Mouse (Mus musculus): Measurements from ENCODE around the gene Ap3m1.

Ap3m1 gene

DNA sequence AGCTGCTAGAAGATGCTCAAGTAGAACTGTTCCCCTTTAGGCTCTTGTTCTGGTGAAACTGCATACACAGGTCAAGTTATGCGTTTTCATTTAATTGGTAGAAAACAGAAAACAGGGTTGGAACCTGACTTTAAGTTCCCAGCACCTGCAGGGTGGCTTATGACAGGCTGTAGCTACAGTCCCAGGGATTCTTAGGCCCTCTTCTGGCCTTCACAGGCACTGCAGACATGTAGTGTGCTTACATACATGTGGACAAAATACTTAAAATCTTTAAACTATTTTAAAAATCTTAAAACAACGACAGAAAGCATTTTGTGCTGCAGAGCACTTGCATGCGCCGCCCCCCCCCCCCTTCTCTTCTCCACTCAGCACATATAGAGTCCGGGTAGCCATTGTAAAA is 17.3 kb upstream of the Ap3m1 start:
- no peak for DNase-seq (ENCODE audit: low read depth, low spot score)

DNA sequence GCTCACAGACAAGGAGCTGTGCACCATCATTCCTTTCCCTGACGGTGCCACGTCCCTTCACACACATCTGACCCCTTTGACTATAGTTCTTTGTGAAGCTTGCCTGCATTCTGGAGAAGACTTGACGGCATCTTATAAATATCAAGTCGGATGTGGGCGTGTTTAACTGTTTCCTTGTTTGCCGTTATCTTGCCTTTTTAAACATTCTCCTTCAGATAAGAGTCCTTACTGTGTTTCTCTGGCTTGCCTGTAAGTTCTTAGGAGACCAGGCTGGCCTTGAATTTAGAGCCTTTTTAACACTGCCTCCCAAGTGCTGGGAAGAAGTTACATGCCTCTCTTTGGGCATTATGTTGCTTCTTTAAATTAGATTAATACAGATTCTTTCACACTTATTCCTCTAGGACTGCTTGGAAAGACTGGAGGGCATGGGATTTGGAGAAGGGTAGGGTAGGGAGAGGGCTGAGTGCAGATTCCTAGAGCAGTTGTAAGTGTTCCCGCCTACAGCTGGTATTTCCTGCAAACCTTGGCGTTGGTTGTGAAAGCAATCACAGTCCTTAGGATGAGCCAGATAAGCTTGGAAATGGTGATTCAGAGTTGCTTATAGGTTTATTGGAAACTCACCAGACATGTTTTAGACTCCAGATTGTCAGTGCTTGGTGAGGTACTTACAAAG is 13.3 kb upstream of the Ap3m1 start:
- DNase-seq (ENCODE audit: low read depth, low spot score) = no peak

DNA sequence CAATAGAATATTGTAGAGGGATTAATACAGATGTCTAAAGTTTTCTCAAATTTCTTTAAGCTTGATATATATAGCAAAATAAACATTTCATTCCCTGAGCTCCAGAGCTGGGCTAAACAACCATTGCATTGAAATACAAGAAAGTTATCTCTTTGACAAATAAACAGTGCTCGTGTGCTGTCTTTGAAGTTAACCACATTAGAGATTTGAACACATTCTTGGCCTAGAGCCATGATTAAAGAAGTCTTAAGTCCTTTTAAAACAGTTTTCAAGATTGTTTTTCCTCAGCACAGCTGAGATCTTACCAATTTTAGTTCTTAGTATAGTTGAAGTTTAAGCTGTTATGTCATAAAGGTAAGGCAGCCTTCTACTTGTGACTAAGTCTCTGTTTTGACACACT is 12.0 kb upstream of the Ap3m1 start:
- DNase-seq (ENCODE audit: low read depth, low spot score) = no peak

DNA sequence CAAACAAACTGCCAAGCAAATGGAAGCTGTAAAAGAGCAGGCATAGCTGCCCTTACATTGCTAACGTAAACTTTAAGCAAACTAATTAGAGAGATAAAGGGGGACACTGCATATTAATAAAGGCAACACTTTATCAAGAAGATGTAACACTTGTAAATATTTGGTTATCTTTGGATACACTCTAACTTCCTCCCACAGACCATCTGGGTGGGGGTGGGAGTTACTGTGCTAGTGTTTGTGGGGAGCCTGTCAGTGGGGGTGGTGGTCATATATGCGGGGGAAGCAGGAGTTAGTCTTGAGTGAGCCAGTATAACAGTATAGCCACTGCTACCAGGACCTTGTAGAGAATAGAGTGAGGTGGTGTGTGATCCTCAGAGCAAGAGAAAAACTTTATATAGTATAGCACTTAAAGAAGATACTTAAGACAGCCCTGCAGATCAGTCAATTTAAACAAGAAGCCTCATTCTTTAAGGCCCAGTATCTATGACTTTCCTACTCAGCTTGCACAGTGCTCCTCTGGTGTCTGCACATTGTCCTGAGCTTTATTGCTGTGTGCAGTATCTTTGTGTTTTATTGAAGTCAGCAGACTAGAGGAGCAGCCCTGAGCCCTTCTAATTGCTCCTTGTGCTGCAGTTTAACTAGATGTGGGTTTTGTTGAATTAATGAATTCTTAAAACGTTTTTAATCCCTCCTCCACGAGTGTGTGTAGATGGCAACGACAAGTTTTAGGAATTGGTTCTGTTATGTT is 10.6 kb upstream of the Ap3m1 start:
- DNase-seq (ENCODE audit: low read depth, low spot score) = no peak

DNA sequence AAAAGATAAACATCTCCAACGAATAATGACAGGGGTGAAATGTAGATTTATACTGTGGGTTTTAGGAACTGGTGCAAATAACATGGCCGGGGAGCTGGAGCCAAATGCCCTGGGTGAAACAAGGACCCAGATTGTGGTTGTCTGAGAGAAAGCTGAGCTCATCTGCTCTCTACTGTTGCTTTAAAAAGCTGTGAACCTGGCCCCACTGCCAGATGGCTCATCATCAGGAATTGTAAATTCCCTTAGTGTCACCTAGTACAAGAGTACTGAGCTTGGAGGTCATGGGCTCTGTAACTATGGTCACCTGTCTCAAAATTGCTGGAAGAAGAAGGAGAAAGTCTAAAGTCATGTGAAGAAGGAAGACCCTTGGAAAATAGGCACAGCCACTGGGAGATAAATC is 6.7 kb upstream of the Ap3m1 start:
- DNase-seq (ENCODE audit: low read depth, low spot score) = no peak

DNA sequence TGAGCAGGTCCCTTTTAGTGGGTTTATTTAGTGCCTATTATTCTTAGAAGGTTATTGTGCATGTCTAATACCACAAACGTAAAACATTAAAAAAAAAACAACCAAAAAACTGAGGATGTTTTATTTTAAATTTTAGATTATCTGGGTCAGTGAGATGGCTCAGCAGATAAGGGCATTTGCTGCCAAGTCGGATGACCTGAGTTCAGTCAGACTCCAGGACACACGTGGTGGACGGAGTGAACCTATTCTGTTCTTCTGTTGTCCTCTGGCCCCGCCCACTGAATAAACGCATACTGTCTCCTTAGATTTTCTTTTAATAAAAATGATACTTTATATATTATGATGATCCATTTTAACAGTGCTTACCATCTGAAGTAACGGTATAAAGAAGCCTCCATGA is 1.3 kb upstream of the Ap3m1 start:
- DNase-seq (ENCODE audit: low read depth, low spot score) = no peak

DNA sequence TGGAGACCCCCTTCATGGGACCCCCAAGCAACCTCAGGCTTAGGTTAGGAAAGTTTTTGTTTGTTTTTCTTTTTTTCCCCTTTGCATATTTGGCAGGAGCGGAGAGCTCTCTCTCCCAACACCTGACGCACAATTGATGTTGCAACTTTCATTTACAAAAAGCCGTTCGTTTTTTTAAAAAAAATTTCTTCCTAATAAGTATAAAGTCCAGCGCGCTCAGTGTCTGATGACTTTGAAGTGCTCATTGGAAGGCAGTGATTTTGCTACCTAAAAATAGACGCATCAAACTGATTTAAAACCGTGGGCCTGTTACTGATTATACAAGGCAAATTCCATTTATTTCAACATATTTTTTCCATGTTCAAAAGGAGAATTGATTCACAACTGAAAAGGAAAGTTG is 843 bp upstream of the Ap3m1 start:
- no peak for DNase-seq (ENCODE audit: low read depth, low spot score)

DNA sequence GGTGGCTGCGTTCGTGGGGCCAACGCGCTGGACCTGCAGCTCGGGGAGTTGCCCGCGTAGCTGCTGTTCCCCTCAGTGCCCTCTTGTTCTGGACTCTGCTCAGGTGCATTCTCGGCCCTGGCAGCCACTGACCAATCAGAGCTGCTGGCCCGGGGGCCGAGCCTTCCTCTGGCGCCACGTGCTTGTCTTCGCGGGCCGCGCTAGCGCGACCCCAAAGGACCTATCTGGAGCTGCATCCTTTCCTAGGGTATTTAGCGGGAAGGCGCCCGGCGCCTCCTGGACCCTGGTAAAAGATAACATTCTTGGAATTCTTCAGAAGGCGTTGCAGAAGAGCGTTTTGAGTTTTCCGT is 448 bp upstream of the Ap3m1 start:
- DNase-seq (ENCODE audit: low read depth, low spot score) = peak; percentile 59

DNA sequence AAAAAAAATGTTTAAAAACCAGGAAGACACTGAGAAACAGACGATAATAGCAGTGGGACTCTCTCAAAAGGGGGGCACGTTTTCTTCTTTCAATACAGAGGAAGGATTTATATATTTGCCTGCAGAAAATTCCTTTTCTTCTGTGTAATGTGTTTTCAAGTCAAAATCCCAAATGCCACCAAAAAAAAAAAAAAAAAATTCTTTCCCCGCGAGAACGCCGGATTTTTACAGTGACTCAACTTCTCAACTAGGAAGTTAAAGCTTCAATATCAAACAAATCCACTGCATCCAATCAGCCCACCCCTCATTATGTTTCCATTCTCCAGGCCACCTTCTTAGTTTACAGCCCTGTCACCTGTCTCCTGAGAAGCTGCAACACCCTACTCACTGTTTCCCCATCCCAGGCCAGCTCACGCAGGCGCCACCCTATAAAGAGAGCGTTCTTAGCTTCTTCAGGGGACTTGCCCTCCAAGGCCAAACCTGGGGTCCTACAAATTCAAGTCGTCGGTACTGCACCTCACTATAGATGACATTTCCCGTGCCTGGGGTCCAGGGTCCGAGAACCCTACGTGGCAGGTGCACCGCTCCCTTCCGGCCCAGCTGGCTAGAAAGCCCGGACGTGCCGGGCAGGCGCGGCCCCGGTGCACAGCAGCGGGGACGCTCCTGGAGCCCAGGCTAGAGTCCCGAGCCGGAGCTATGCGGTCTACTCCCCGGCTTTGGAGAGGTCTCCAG is 762 bp downstream of the Ap3m1 start:
- DNase-seq (ENCODE audit: low read depth, low spot score) = no peak

DNA sequence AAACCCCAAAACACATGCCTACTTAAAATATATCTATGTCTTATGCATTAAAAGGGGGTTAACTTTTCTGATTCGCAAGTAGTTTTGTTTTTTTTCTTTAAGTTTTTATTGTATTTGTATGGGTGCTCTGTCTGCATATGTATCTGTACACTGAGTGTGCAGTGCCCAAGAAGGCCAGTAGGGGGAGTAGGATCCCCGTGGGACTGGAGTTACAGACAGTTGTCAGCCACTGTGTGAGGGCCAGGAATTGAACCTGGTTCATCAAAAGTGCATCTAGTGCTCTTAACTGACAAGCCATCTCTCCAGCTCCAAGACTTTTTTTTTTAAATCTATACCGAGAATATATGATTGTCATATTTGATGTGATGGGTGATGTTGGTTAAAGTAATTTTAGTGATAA is 1.6 kb downstream of the Ap3m1 start:
- no peak for DNase-seq (ENCODE audit: low read depth, low spot score)

DNA sequence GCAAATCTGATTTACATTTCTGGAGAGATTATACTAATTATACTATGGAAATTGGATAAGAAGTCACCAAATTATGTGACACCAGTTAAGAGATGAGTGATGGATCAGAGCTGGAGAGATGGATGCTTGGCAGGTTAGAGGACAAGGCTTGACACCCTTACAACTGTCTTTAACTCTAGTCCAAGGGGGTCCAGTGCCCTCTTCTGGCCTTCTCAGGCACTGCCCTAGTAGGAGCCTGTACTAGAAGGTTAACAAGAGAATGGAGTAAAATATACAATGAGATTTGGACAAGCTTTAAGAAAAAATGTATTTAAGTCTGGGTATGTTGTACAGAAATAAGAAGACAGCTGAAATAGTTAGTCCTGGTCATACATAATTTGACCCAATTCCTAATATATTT is 3.4 kb downstream of the Ap3m1 start:
- DNase-seq (ENCODE audit: low read depth, low spot score) = no peak

DNA sequence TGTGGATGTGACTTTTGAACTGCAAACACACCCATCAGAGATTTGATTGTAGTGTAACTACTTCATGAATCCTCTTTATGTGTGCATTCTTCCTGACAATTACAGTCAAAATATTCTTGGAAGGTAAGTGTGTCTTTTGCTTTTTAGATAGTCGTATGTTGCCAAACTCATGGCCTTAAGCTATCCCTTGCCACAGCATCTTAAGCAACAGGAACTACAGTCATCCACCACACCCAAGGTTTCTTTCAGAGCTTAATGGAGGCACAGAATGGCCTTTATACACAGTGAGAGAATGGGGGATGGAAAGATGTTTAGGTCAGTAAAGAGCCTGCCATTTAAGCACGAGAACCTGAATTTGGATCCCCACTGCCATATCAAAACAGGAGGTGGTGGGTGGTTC is 4.5 kb downstream of the Ap3m1 start:
- no peak for DNase-seq (ENCODE audit: low read depth, low spot score)

DNA sequence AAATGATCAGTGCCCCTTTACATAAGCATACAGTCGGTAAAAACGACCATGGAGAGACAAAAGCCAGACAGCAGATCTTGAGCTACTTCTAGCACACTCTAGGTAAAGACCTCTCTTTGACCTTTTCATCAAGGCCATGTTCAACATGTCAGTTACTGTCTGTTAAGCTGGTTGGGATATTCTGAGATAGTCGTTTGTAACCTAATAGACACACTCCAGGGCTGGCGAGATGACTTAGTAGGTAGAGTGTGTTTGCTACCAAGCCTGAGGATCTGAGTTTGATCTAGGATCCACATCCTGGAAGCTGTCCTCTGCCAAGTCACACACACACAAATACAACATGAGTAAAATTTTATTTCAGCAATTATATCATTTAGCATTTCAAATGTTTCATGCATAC is 12.7 kb downstream of the Ap3m1 start:
- DNase-seq (ENCODE audit: low read depth, low spot score) = no peak

DNA sequence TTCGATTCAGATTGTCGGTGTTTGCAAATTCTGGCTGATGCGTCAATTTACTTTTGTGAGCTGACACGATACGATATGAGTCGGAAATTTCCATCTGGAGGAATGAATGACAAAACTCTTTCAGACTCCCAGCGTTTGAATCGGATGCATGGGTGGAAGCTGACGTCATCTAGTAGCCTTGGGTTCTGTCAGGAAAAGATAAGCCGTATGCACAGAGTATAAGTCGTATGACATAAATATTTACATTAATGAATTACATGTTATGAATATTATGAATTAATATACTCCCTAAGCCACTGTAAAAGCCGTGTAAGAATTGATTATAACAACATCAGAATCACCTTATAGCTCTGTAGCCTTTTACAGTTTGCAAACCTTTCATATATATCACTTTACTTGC is 13.2 kb downstream of the Ap3m1 start:
- DNase-seq (ENCODE audit: low read depth, low spot score) = no peak

DNA sequence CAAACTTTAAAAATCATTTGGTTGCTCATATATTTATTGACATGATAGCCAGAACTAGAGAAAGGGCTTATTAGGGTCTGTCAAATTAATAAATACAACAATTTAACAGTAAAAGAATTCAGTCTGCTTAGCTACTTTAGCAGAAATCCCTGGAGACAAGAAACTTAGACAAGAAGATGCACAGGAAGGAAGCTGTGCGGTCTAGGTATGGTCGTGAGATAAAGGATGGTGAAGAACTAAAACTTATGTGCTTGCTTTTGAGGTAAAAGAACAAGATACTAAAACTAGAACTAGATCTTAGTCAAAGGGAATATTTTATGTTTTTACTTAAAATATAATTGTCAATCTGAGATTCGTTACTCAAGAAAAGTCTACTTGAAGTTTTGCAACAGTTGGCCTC is 17.5 kb downstream of the Ap3m1 start:
- no peak for DNase-seq (ENCODE audit: low read depth, low spot score)

DNA sequence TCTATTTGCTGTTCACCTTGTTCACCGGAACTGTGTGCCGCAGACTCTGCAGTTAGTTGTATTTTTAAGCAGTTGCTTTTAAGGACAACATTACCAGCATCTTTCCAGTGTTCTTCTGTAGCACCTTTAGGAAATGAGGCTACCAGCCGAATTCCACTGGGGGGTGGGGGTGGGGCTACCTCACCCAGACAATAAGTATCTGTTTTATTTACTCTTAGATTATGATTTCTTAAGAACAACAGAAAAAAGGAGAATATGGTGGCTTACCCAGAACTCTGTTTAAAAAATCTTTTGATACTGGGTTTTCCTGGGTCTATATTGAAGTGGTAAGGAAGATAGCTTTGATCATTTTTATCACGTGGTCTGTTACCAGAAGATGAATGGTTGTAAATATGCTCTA is 18.0 kb downstream of the Ap3m1 start:
- no peak for DNase-seq (ENCODE audit: low read depth, low spot score)

DNA sequence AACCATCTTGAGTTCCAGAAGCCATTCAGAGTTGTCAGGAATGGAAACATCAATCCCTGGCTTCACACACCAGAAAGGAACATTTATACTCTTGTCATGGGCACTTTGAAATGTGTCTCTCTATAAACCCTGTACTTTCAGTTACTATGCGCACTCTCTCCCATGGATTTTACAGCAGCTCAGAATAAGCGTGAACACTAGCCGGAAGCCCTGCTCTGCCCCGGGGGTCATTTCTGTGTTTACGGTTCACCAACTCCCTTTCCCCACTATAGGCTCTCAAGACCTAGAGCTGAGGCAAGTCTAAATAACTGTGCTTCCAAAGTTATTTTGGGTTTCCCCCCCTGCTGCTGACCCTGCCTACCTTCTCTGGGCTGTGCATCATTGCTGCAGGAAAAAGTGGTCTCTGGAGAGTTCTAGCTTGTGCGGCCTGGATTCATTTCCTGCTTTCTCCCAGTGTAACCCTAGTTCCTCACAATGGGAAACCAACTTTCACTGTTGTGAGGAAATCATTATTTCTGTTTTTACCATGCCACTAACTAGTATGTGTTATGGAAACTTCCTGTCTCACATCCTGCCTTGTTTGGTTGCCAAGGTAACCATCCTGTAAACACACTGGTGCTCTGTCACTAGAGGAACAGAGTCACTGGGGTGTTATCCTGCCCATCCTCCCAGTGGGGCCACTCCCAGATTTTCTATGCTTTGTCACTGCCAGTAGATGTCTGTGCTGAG is 20.4 kb downstream of the Ap3m1 start:
- peak; percentile 31 for DNase-seq (ENCODE audit: low read depth, low spot score)

DNA sequence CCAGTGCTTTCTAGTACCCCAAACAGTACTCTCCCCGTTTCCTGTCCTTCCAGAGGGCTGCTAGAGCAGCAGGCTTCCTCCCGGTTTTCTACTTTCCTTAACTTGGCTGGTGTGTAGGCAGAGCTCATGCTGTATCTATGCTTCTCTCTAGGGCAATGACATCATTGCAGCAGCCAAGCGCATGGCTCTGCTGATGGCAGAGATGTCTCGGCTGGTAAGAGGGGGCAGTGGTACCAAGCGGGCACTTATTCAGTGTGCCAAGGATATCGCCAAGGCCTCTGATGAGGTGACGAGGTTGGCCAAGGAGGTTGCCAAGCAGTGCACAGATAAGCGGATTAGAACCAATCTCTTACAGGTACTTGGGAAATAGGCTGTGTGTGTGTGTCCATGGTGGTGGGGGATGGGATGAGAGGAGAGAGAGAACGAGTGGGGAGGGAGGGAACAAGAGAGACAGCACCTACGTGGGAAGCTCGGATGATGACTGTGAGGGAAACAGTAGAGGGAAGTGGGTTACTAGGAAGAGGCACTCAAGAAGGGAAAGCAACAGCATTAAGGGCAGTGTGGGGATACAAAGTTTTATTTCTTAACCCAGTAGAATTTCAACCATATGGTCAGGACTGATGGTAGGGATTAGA is 23.2 kb downstream of the Ap3m1 start:
- DNase-seq (ENCODE audit: low read depth, low spot score) = no peak

DNA sequence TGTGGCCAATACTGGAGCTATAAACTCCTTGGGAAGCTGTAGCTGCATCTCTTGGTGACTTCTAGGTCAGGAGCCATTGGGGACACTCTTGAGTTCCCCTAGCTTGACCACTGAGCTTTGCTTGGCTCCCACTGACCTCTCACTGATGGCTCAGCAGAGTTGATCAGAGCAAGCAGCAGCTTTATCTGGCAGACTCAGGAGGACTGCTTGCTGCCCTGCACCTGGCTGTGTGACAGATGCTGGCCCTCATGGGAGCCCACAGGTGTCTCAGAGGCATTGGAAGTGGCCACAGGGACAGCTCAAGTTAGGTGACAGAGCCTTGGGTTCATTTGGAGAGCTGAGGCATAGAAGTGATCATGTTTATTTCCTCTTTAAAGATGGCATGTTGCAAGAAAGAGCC is 24.8 kb downstream of the Ap3m1 start:
- DNase-seq (ENCODE audit: low read depth, low spot score) = no peak

DNA sequence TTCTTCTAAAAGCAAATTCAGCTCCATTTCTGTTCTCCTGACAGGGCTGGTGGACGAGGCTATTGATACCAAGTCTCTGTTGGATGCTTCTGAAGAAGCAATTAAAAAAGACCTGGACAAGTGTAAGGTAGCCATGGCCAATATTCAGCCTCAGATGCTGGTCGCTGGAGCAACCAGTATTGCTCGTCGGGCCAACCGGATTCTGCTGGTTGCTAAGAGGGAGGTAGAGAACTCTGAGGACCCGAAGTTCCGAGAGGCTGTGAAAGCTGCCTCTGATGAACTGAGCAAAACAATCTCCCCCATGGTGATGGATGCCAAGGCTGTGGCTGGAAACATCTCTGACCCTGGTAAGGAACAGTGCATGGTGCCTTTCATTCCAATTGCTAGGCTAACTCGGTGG is 31.9 kb downstream of the Ap3m1 start:
- no peak for DNase-seq (ENCODE audit: low read depth, low spot score)

DNA sequence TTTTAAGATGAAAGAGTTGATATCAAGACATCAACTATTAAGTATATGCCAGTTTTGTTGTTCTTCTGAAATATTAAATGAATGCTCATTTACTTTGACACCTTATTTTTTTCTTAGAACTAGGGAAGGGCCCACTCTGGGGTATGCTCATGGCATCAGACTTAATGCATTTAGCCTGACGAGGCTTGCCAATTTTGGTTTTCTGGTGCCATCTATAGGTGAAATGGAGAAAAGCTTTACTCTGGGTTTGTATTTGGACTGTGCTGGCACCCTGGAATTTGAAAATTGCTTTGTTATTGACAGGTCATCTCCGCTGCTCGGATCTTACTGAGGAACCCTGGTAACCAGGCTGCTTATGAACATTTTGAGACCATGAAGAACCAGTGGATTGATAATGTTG is 33.3 kb downstream of the Ap3m1 start:
- peak; percentile 17 for DNase-seq (ENCODE audit: low read depth, low spot score)

DNA sequence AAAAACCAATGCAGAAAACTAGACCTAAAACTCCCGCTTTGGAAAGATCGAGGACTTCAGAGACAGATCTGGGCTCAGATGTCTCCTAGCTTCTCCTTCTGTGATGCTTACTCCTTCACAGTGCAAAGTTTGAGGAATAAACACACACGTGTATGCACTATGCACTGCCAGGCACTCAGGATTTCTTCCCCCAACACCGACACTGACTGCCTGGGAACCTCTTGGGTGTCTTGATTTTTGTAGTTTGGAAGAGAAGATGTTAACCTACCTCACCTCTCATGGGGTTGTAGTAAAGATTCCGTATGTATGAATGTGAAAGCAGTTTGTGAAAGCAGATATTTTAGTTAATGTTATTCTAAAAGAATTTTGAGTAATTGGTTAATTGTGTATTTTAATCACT is 34.4 kb downstream of the Ap3m1 start:
- no peak for DNase-seq (ENCODE audit: low read depth, low spot score)

All from embryo, embryonic 11.5 days (tissue).